Mouse (Mus musculus): Measurements from ENCODE around the gene Slc29a3.

DNA sequence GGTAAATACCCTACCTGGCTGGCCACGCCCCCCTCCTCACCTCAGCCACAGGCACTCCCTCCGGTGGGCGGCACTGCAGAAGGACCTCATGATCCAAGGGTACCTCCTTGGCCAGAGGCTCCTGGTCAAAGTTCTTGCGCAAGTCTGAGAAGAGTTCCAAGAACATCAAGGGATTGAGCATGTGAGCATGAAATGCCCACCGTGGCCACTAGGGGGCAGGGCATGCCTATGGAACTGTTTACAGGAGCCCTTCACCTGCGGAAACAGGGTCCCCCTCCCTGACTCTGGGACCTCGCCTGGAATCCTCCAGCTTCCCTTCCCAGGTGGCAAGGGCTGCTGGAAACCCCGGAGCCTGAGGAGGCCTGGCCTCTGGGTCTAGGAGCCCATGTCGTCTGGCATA is 27.0 kb upstream of the Slc29a3 start:
- TF ChIP-seq POLR2A (IDR thresholded peaks at IDR 0.05; ENCODE audit: insufficient read depth, low read depth, low read length) (no peak), CTCF (IDR thresholded peaks at IDR 0.05; ENCODE audit: insufficient read depth, low read depth, low read length) (peak; percentile 92)
